Mouse (Mus musculus) lung, embryonic 14.5 days (tissue): ENCODE measurements at regions not wholly inside any gene's neighbourhood (a gene's known extent, or its start where the extent isn't known, plus 50 kb on each side); places are given as distances from the start of the nearest gene placed in this dataset.

ENCODE experiments used
- ATAC-seq: fragments of 200-750 bp; cut with Nextera tagmentation; 2 replicates; pipeline ENCODE4 v1.8.0; 2017; ENCODE audit warnings: mild to moderate bottlenecking, moderate TSS enrichment, moderate library complexity; ENCODE audit not compliant: insufficient read depth
- DNase-seq: peaks from one replicate; pipeline ENCODE4 v3.0.0-alpha.2; 2015
- H3K27ac ChIP-seq: fragments of 300-500 bp; sonication (generic); 2 replicates; pipeline ENCODE4 v1.5.1; 2014; ENCODE audit warnings: low read depth, mild to moderate bottlenecking, moderate library complexity
- H3K27me3 ChIP-seq: fragments of 300-500 bp; sonication (generic); 2 replicates; pipeline ENCODE4 v1.6.1; 2014; ENCODE audit warnings: low read length, control low read depth; ENCODE audit not compliant: insufficient read depth
- H3K36me3 ChIP-seq: fragments of 300-500 bp; sonication (generic); 2 replicates; pipeline ENCODE4 v1.6.1; 2014; ENCODE audit warnings: control low read depth; ENCODE audit not compliant: insufficient read depth
- H3K4me1 ChIP-seq: fragments of 300-500 bp; sonication (generic); 2 replicates; pipeline ENCODE4 v1.6.1; 2014; ENCODE audit warnings: antibody characterized with exemption, control low read depth; ENCODE audit not compliant: insufficient read depth
- H3K4me2 ChIP-seq: fragments of 300-500 bp; sonication (generic); 2 replicates; pipeline ENCODE4 v1.6.1; 2014; ENCODE audit warnings: mild to moderate bottlenecking
- H3K4me3 ChIP-seq: fragments of 300-500 bp; sonication (generic); 2 replicates; pipeline ENCODE4 v1.5.1; 2014; ENCODE audit warnings: low read depth, low read length
- H3K9ac ChIP-seq: fragments of 300-500 bp; sonication (generic); 2 replicates; pipeline ENCODE4 v1.6.1; 2014
- H3K9me3 ChIP-seq: fragments of 300-500 bp; sonication (generic); 2 replicates; pipeline ENCODE4 v1.6.1; 2016; ENCODE audit warnings: low read depth, low read length, control low read depth
- CTCF ChIP-seq: IDR thresholded peaks from 2 replicates; pipeline ENCODE4 v1.5.1; 2016; ENCODE audit warnings: antibody characterized with exemption, low read depth
- WGBS: fragments of 180-500 bp; shearing (Covaris S2); extraction: QIAGEN DNeasy Blood & Tissue Kit; methylation state at CpG from one replicate; pipeline ENCODE4 v1.1.7; 2014; 5-methylcytosine and 5-hydroxymethylcytosine counted together

DNA sequence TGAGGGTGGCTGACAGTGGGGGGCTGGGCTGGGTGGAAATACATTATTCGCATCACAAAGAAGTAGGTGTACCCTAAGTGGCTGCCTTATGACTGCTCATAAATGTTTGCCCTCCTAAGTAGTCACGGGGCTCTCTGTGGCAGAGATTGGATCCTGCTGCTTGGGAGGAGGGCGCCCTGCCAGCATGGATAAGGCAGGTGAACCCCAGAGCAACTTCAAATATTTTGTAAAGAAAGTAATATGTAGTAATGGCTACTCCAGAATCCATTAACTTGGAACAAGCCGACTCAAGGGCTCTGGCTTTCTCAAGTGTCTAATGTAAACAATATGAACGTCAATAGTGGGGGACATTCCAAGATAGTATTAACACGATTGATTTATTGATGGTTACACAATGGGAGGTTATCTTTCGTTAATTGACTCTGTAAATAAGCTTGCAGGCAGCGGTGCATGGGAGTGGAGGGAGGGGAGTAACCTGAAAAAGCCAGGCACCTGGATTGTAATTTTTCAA, 148.9 kb upstream of the Nr2f2 start:
- no peak overlapping the region for H3K4me3 ChIP-seq
- peak; percentile 73 for DNase-seq

DNA sequence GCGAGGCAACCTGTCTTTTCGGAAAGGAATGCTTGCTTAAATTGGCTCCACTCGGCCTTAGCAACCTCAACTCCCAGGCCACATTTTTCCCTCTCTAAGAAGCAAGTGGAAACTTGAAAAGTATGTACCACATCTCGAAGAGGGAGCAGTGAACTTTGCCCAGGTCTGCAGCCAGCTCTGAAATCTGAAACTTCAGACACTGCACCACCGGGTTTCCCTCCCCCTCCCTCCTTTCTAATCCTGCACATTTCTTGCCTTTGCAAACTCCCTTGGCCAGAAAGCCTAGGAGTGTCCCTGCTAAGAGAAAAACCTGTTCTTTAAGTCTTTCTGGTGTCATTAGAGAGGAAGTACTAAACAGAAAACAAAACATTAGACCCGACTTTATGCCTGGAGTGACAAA, 148.1 kb upstream of the Nr2f2 start:
- DNase-seq, result peak; percentile 64
- no peaks in the 10 kb centered on the region for H3K36me3 ChIP-seq
- no peak for TF ChIP-seq CTCF
- H3K9ac ChIP-seq, result no peak overlapping the region
- H3K27me3 ChIP-seq, result no peaks in the 10 kb centered on the region
- peak overlapping the region; percentile 65 for H3K27ac ChIP-seq
- no peak overlapping the region for H3K4me3 ChIP-seq
- peaks cover 17% of the 10 kb centered on the region for H3K4me1 ChIP-seq
- peak; percentile 53 for ATAC-seq
- WGBS, result 9% methylated on average over 6 of the region's 6 CpGs
- no peaks in the 10 kb centered on the region for H3K9me3 ChIP-seq
- peak overlapping the region; percentile 40 for H3K4me2 ChIP-seq

More for the DNA sequence above, 148.9 kb upstream of the Nr2f2 start:
- Histone ChIP-seq H3K27me3 (no peaks in the 10 kb centered on the region), H3K4me1 (peaks cover 17% of the 10 kb centered on the region), H3K36me3 (no peaks in the 10 kb centered on the region), H3K9ac (no peak overlapping the region), H3K4me2 (peak overlapping the region; percentile 40), H3K9me3 (no peaks in the 10 kb centered on the region), H3K27ac (peak overlapping the region; percentile 65)
- no peak for TF ChIP-seq CTCF
- 9% methylated on average over 8 of the region's 8 CpGs for WGBS
- peak; percentile 84 for ATAC-seq

DNA sequence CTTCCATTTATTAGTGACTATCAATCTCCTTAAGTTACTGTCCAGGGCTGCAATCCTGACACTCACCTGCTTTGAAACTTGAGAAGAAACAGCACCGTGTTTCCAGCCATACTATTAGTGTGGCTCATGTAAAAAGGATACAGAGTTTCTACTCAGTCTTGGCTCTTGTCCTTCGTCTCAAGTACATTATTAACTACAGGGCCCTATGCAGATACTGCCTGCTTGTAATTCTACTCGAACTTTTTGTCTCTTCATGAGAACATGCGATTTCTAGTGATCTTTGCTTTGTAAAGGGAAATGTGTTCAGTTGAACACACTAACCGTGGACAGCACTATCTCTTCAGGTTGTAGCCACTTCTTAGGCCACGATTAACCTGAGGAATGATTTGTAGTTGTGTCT, 145.8 kb upstream of the Nr2f2 start:
- H3K27me3 ChIP-seq, result no peaks in the 10 kb centered on the region
- H3K36me3 ChIP-seq, result no peaks in the 10 kb centered on the region
- no peak overlapping the region for H3K4me2 ChIP-seq
- no peak overlapping the region for H3K9ac ChIP-seq
- no peak overlapping the region for H3K27ac ChIP-seq
- peaks cover 17% of the 10 kb centered on the region for H3K4me1 ChIP-seq
- TF ChIP-seq CTCF, result no peak
- H3K4me3 ChIP-seq, result no peak overlapping the region
- WGBS, result 71% methylated on average over 6 of the region's 6 CpGs
- ATAC-seq (no peak), DNase-seq (no peak)
- H3K9me3 ChIP-seq, result no peaks in the 10 kb centered on the region

DNA sequence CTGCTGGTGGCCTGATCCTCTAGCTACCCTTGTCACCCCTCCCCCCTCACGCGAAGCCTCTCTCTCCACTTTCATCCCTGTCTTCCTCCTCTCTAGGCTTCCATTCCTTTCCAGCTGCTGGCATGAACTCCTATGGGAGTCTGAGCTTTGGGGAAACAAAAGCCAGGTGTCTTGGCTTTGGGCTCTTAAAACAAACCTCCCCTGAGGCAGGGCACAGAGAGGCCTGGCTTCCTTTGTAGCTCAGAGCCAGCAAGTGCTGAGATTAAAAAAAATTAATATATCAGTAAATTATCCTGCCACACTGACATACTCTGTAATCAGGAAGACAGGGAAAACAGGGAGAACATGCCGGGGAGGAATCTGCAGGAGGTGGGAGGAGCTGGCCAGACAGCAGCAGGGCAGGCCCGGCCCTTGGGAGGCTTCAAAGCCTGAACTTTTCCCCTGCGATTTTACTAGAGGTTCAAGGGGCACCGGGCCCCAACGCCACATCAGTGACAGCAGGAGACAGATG, 139.2 kb upstream of the Nr2f2 start:
- Histone ChIP-seq H3K4me3 (no peak overlapping the region), H3K27me3 (no peaks in the 10 kb centered on the region), H3K9me3 (no peaks in the 10 kb centered on the region), H3K4me2 (no peak overlapping the region), H3K9ac (no peak overlapping the region), H3K4me1 (peaks cover 15% of the 10 kb centered on the region), H3K27ac (peak overlapping the region; percentile 47), H3K36me3 (no peaks in the 10 kb centered on the region)
- TF ChIP-seq CTCF, result no peak
- peak; percentile 66 for DNase-seq
- ATAC-seq, result peak; percentile 88
- 7% methylated on average over 7 of the region's 7 CpGs for WGBS

DNA sequence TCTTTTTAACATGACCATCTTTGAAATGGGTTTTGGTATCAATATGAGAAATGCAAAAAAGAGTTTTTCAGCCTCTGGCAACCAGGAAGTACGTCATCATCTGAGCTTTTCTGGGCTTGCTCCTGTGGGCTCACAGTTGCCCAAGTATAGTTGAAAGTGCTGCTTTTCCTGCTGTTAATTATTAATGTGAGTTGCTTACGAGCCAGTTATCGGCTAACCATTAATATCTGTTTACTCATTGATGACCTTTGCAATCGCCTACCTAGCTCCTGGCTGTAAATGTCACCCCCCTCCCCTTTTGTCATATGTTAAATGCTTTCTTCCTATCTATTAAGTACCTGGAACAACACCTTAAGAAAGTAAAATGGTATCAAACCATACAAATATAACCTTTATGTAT, 135.3 kb upstream of the Nr2f2 start:
- DNase-seq (no peak), ATAC-seq (no peak)
- no peak overlapping the region for H3K9ac ChIP-seq
- H3K4me1 ChIP-seq, result peaks cover 15% of the 10 kb centered on the region
- TF ChIP-seq CTCF, result no peak
- H3K27me3 ChIP-seq, result no peaks in the 10 kb centered on the region
- H3K36me3 ChIP-seq, result no peaks in the 10 kb centered on the region
- no peak overlapping the region for H3K4me2 ChIP-seq
- WGBS, result 61% methylated on average over 4 of the region's 4 CpGs
- no peak overlapping the region for H3K27ac ChIP-seq
- H3K9me3 ChIP-seq, result no peaks in the 10 kb centered on the region
- H3K4me3 ChIP-seq, result no peak overlapping the region

DNA sequence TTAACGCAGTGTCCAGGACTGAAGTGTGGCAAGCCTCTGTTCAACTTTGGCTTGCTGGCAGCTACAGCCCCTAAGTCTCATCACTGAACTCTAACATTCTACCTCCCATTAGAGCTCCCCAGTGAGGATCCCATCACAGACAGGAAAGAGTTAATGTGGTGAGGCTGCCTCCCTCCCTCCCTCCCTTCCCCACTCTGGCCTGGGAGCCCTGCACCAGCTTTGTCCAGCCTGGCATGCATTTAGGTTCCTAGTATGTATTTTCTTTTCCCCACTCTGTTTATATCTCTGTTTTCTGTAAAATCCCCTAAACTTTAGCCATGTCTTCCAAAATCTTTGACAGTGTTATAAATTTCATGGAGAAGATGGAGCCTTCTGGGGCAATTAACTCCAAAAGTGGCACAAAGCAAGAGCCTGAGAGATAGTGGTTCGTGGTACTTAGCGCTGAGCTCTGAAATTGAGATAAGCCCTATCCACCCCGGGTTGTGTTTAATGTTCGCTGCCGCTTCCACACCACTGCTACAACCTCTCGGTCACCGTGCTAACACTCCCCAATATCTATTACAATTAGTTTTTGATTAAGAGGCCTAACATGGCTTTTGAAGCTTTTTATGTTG, 130.1 kb upstream of the Nr2f2 start:
- no peak overlapping the region for H3K4me3 ChIP-seq
- no peaks in the 10 kb centered on the region for H3K27me3 ChIP-seq
- H3K4me2 ChIP-seq, result no peak overlapping the region
- H3K9ac ChIP-seq, result no peak overlapping the region
- ATAC-seq, result no peak
- TF ChIP-seq CTCF, result no peak
- no peaks in the 10 kb centered on the region for H3K36me3 ChIP-seq
- H3K4me1 ChIP-seq, result no peaks in the 10 kb centered on the region
- DNase-seq, result no peak
- WGBS, result 22% methylated on average over 8 of the region's 8 CpGs
- H3K27ac ChIP-seq, result no peak overlapping the region
- H3K9me3 ChIP-seq, result no peaks in the 10 kb centered on the region

DNA sequence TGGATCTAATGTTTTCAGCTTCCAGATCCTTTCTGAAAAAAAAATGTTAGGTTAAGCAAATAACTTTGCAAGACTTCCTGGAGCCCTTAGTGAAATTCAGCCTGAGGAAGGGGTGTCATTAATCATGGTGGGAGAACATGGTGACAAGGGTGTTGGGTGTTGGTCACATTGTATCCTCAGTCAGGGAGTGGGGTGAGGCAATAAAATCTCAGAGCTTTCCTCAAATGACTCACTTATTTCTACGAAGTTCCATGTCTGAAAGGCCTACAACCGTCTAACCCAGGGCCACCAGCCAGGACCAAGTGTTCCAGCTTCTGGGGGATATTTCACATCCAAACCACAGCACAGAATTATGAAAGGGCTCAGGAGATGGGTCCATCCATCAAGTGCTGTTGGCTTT, 117.7 kb upstream of the Nr2f2 start:
- Histone ChIP-seq H3K4me1 (0 out of 2 replicates have a peak, but pooled peaks cover 4% of the 10 kb centered on the region), H3K9ac (no peak overlapping the region), H3K36me3 (no peaks in the 10 kb centered on the region), H3K4me2 (no peak overlapping the region), H3K27ac (no peak overlapping the region), H3K27me3 (no peaks in the 10 kb centered on the region), H3K9me3 (no peaks in the 10 kb centered on the region), H3K4me3 (no peak overlapping the region)
- 82% methylated on average over 2 of the region's 2 CpGs for WGBS
- TF ChIP-seq CTCF, result no peak
- ATAC-seq (no peak), DNase-seq (no peak)
